Mouse (Mus musculus) CH12.LX (cell line): ENCODE results near the gene Chuk. TPM values are rescaled to one million over a fixed set of nuclear protein-coding genes. Genes with fewer than 3 reads are reported as not detected.

Source experiments
- DNase-seq: peaks from one replicate; pipeline ENCODE4 v3.0.0-alpha.2; 2013; ENCODE audit errors: extremely low read depth
- H3K27ac ChIP-seq: 2 replicates; pipeline ENCODE4 v1.5.1; 2012; ENCODE audit warnings: low read depth, mild to moderate bottlenecking, control low read depth, moderate library complexity; ENCODE audit not compliant: insufficient read depth
- H3K27me3 ChIP-seq: replicated peaks from 2 replicates; pipeline ENCODE3; 2012; ENCODE audit warnings: inconsistent platforms
- H3K36me3 ChIP-seq, 2 experiments: replicated peaks in 1 of 2; 2 replicates each; pipeline versions ENCODE3 to v1.6.1; 2012; ENCODE audit warnings: inconsistent platforms in 1 of 2, low read length in 1 of 2, mild to moderate bottlenecking in 1 of 2, mixed read lengths in 1 of 2, moderate library complexity in 1 of 2; ENCODE audit not compliant: control insufficient read depth in 1 of 2, insufficient read depth in 1 of 2
- H3K4me1 ChIP-seq, 2 experiments: 2 replicates each; pipeline ENCODE4 v1.6.1; 2012; ENCODE audit warnings: inconsistent platforms in 1 of 2, moderate library complexity in 1 of 2; ENCODE audit not compliant: insufficient read depth in 2 of 2, control insufficient read depth in 1 of 2
- H3K4me2 ChIP-seq: 2 replicates; pipeline ENCODE4 v1.6.1; 2012; ENCODE audit warnings: low read depth, mild to moderate bottlenecking, control low read depth; ENCODE audit not compliant: poor library complexity, insufficient read depth, severe bottlenecking
- H3K4me3 ChIP-seq, 3 experiments: fragments of 150-350 bp in 1 of 3; sonication (generic) in 1 of 3; replicated peaks in 1 of 3; 2 replicates each; pipeline versions ENCODE3 to v1.5.1; 2011 to 2012; ENCODE audit warnings: low read depth in 2 of 3, low read length in 2 of 3, mild to moderate bottlenecking in 2 of 3, moderate library complexity in 2 of 3, control low read depth in 1 of 3, improper control_type of control experiment in 1 of 3, inconsistent platforms in 1 of 3, mixed read lengths in 1 of 3; ENCODE audit not compliant: poor library complexity in 1 of 3
- H3K79me2 ChIP-seq: replicated peaks from 2 replicates; pipeline ENCODE4 v1.6.1; 2012; ENCODE audit warnings: mild to moderate bottlenecking, moderate library complexity; ENCODE audit not compliant: control insufficient read depth, poor library complexity, insufficient read depth, severe bottlenecking; ENCODE audit errors: extremely low read depth
- H3K9ac ChIP-seq: 2 replicates; pipeline ENCODE4 v1.6.1; 2012; ENCODE audit warnings: low read depth, mild to moderate bottlenecking, control low read depth, moderate library complexity; ENCODE audit not compliant: insufficient read depth
- H3K9me3 ChIP-seq: replicated peaks from 2 replicates; pipeline ENCODE3; 2012; ENCODE audit warnings: low read length, inconsistent platforms, mixed read lengths
- CHD1 ChIP-seq: IDR thresholded peaks from 2 replicates; pipeline ENCODE4 v1.6.1; 2012; ENCODE audit warnings: low read depth, low read length, improper control_type of control experiment, inconsistent platforms
- CTCF ChIP-seq, 2 experiments: IDR thresholded peaks in 1 of 2; conservative IDR thresholded peaks in 1 of 2; 2 replicates each; pipeline ENCODE4 v1.5.1; 2011 to 2012; ENCODE audit warnings: low read depth in 2 of 2, low read length in 2 of 2, improper control_type of control experiment in 1 of 2, inconsistent platforms in 1 of 2, mild to moderate bottlenecking in 1 of 2, moderate library complexity in 1 of 2
- E2F4 ChIP-seq: IDR thresholded peaks from 2 replicates; pipeline ENCODE4 v1.6.1; 2011; ENCODE audit warnings: low read depth, low read length, improper control_type of control experiment; ENCODE audit not compliant: insufficient replicate concordance
- ELF1 ChIP-seq: IDR thresholded peaks from 2 replicates; pipeline ENCODE4 v1.6.1; 2014; ENCODE audit warnings: low read depth, mild to moderate bottlenecking, inconsistent platforms, low read length, improper control_type of control experiment
- IRF4 ChIP-seq: IDR thresholded peaks from 2 replicates; pipeline ENCODE4 v1.6.1; 2014; ENCODE audit warnings: low read depth, mild to moderate bottlenecking, inconsistent platforms, low read length, improper control_type of control experiment
- JUND ChIP-seq: conservative IDR thresholded peaks from 2 replicates; pipeline ENCODE4 v1.6.1; 2011; ENCODE audit warnings: low read depth, low read length, improper control_type of control experiment
- MEF2A ChIP-seq: IDR thresholded peaks from 2 replicates; pipeline ENCODE4 v1.6.1; 2014; ENCODE audit warnings: low read depth, mild to moderate bottlenecking, inconsistent platforms, low read length, improper control_type of control experiment, borderline replicate concordance
- MXI1 ChIP-seq: IDR thresholded peaks from 2 replicates; pipeline ENCODE4 v1.6.1; 2011; ENCODE audit warnings: mild to moderate bottlenecking, low read depth, low read length, improper control_type of control experiment
- NELFE ChIP-seq: IDR thresholded peaks from 2 replicates; pipeline ENCODE4 v1.6.1; 2011; ENCODE audit warnings: low read depth, low read length, improper control_type of control experiment
- NRF1 ChIP-seq: IDR thresholded peaks from 2 replicates; pipeline ENCODE4 v1.6.1; 2014; ENCODE audit warnings: low read depth, mild to moderate bottlenecking, inconsistent platforms, low read length, improper control_type of control experiment, moderate library complexity
- PAX5 ChIP-seq: IDR thresholded peaks from 2 replicates; pipeline ENCODE4 v1.6.1; 2012; ENCODE audit warnings: low read length, inconsistent platforms, mixed read lengths
- POLR2A ChIP-seq: IDR thresholded peaks from 2 replicates; pipeline ENCODE4 v1.6.1; 2011; ENCODE audit warnings: low read depth, mild to moderate bottlenecking, improper control_type of control experiment, low read length
- POLR2AphosphoS2 ChIP-seq: IDR thresholded peaks from 2 replicates; pipeline ENCODE4 v1.6.1; 2011; ENCODE audit warnings: low read depth, low read length, improper control_type of control experiment
- SIN3A ChIP-seq: IDR thresholded peaks from 2 replicates; pipeline ENCODE4 v1.6.1; 2012; ENCODE audit warnings: low read length, improper control_type of control experiment, inconsistent platforms
- TBP ChIP-seq: conservative IDR thresholded peaks from 2 replicates; pipeline ENCODE4 v1.6.1; 2011; ENCODE audit warnings: low read depth, low read length, improper control_type of control experiment
- TCF12 ChIP-seq: IDR thresholded peaks from 2 replicates; pipeline ENCODE4 v1.6.1; 2014; ENCODE audit warnings: low read depth, mild to moderate bottlenecking, inconsistent platforms, low read length, improper control_type of control experiment
- UBTF ChIP-seq: IDR thresholded peaks from 2 replicates; pipeline ENCODE4 v1.6.1; 2012; ENCODE audit warnings: low read depth, mild to moderate bottlenecking, inconsistent platforms, low read length, improper control_type of control experiment, moderate library complexity
- USF1 ChIP-seq: IDR thresholded peaks from 2 replicates; pipeline ENCODE4 v1.6.1; 2014; ENCODE audit warnings: low read depth, mild to moderate bottlenecking, inconsistent platforms, low read length, improper control_type of control experiment
- dilution Hi-C: fragments of 300-500 bp; cut with MboI; formaldehyde crosslinking; loops from 2 replicates; pipeline ENCODE4 v1.14.3; 2020; ENCODE audit warnings: low sequenced_read_pairs; ENCODE audit not compliant: extremely low pct_unique_long_range_greater_than_20kb, extremely low pct_ligation_motif_present
- in situ Hi-C: fragments of 300-500 bp; cut with MboI; formaldehyde crosslinking; loops from 3 replicates; pipeline ENCODE4 v1.14.3; 2019; ENCODE audit warnings: low sequenced_read_pairs, low pct_ligation_motif_present, low pct_unique_long_range_greater_than_20kb, mixed read lengths
- polyA plus RNA-seq: library from polyadenylated mRNA; unstranded; fragments of >175 nt; gene quantifications from 2 replicates; pipeline ENCODE4 v1.2.1, GENCODE M21; 2012; ENCODE audit warnings: low read depth; ENCODE audit not compliant: insufficient read length
- total RNA-seq, 2 experiments: library from RNA; depleted of rRNA; stranded (reverse); fragments of 300-350 nt in 1 of 2; fragments of >200 nt in 1 of 2; gene quantifications; 2 replicates each; pipeline ENCODE4 v1.2.3; 2012 to 2014

Chuk gene
- total and polyA plus RNA-seq, 3 experiments, result 36.9 to 82.4 (median 42.7) TPM

DNA sequence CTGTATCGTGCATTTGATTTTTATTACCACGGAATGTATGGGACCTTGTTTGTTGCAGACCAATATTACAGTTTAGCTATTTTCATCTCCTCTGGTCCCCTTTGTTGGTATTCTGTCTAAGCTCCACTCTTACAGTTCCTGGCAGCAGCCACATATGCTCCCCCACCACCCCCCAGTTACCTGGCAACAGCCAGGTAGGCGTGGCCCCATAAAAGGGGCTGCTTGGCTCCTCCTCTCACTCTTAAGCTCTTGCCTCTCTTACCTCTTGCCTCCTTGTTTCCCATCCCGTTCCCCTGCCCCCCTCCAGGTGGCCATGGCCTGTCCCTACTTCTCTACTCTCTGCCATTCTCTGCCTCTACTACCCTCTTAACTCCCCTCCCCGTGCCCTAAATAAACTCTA is 36.1 kb downstream of the Chuk start:
- Histone ChIP-seq H3K4me1 (peaks cover 2 to 27% of the 10 kb centered on the region in 2 experiments; a peak in 3 of 4 replicates), H3K9ac (no peak overlapping the region), H3K4me2 (no peak overlapping the region), H3K9me3 (no peaks in the 10 kb centered on the region), H3K27me3 (no peaks in the 10 kb centered on the region), H3K4me3 (no peak overlapping the region), H3K27ac (no peak overlapping the region), H3K36me3 (peaks cover 11 to 44% of the 10 kb centered on the region in 2 experiments), H3K79me2 (peaks cover 7% of the 10 kb centered on the region)
- in situ Hi-C loops (no loop called here), dilution Hi-C loops (no loop called here)
- TF ChIP-seq USF1, result no peak
- no peak for TF ChIP-seq MEF2A
- TF ChIP-seq POLR2A, result no peak
- TF ChIP-seq JUND, result no peak
- no peak for TF ChIP-seq MXI1
- TF ChIP-seq NELFE, result no peak
- no peak for TF ChIP-seq CHD1
- TF ChIP-seq SIN3A, result no peak
- TF ChIP-seq TCF12, result no peak
- TF ChIP-seq PAX5, result no peak
- no peak for TF ChIP-seq IRF4
- no peak for TF ChIP-seq CTCF (conservative IDR thresholded peaks at IDR 0.05 in 1 of 2, IDR thresholded peaks at IDR 0.05 in 1 of 2; ENCODE audit: low read depth in 2 of 2, low read length in 2 of 2)
- TF ChIP-seq ELF1, result no peak
- TF ChIP-seq TBP, result no peak
- no peak for TF ChIP-seq NRF1
- no peak for TF ChIP-seq E2F4
- no peak for DNase-seq

DNA sequence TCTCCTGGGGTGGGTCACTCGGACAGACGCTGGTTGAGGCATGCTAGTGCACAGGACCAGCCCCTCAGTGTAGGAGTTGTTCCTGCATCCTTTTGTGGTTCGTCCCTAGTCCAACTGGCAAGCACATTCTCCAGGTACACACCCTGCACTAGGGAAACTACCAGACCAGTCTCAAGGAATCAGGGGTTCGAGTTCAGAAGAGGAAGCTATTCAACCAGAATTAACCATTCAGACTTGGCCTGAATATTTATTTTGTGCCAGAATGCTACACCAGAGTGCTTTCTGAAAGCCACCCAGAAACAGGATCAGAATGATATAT is 37.4 kb downstream of the Chuk start:
- H3K4me1 ChIP-seq, result peaks cover 3 to 35% of the 10 kb centered on the region in 2 experiments; a peak in 3 of 4 replicates
- H3K9ac ChIP-seq, result peak overlapping the region; percentile 53
- 0 out of 2 replicates have a peak, but pooled peaks have one; percentile 30 for TF ChIP-seq POLR2AphosphoS2
- peak; percentile 7; the same call in 1 of the 2 replicates for TF ChIP-seq NELFE
- no peak for TF ChIP-seq UBTF
- H3K27ac ChIP-seq, result peak overlapping the region; percentile 39; the same call in 1 of the 2 replicates
- H3K36me3 ChIP-seq, result peaks cover 3 to 37% of the 10 kb centered on the region in 2 experiments
- peak overlapping the region; percentile 47 to 84 (median 80) for H3K4me3 ChIP-seq
- DNase-seq, result no peak
- no peaks in the 10 kb centered on the region for H3K27me3 ChIP-seq
- H3K9me3 ChIP-seq, result no peaks in the 10 kb centered on the region
- H3K4me2 ChIP-seq, result peak overlapping the region; percentile 53
- in situ Hi-C loops, result no loop called here
- H3K79me2 ChIP-seq, result peaks cover 8% of the 10 kb centered on the region
- dilution Hi-C loops, result no loop called here
